Mouse (Mus musculus) urinary bladder, adult 2 months (tissue): ENCODE measurements around the gene Tmtc2. TPM values are rescaled to one million over a fixed set of nuclear protein-coding genes. Genes with fewer than 3 reads are reported as not detected.

ENCODE experiments used
- DNase-seq: peaks from one replicate; pipeline ENCODE4 v3.0.0; 2022; ENCODE audit warnings: low spot score
- polyA plus RNA-seq: library from polyadenylated mRNA; depleted of rRNA; stranded (reverse); fragments of >200 nt; gene quantifications from 2 replicates; pipeline ENCODE4 v1.2.3, GENCODE M21; 2012

Tmtc2 gene
- polyA plus RNA-seq, 1 experiment, result 5.4 TPM

GRCm38 (mm10) chr10:105544004-105545003 lies 29.9 kb downstream of the Tmtc2 start:
- no peak for DNase-seq

GRCm38 (mm10) chr10:105542081-105542480 lies 32.2 kb downstream of the Tmtc2 start:
- DNase-seq, result no peak

DNA sequence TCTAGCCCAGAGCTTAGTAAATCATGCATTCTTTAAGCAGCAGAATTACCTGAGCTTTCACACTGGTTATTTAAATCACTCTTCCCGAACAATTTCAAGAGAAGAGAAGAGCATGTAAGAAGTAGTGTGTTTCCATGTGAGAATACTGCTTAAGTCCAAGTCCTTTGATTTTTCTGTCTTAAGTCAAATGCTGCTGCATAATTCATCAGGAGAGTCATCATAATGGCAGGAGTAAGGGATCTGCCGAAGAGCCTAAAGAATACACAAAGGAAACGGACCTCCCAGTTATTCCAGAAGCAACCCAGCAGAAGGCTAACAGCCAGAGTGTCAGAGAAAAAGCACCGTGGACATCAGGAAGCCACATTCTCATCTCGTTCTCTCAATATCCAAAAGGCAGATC lies 34.6 kb downstream of the Tmtc2 start:
- no peak for DNase-seq

GRCm38 (mm10) chr10:105536910-105537309 lies 37.3 kb downstream of the Tmtc2 start:
- DNase-seq, result no peak

GRCm38 (mm10) chr10:105535848-105536247 lies 38.4 kb downstream of the Tmtc2 start:
- DNase-seq, result no peak

GRCm38 (mm10) chr10:105532747-105533146 lies 41.5 kb downstream of the Tmtc2 start:
- DNase-seq, result no peak

- DNase-seq, result no peak
Measured at GRCm38 (mm10) chr10:105532019-105532525, 42.2 kb downstream of the Tmtc2 start.

- DNase-seq, result no peak
Measured at GRCm38 (mm10) chr10:105531080-105531894, 43.0 kb downstream of the Tmtc2 start.

GRCm38 (mm10) chr10:105523405-105524088 lies 50.7 kb downstream of the Tmtc2 start:
- no peak for DNase-seq

- no peak for DNase-seq
Measured at GRCm38 (mm10) chr10:105522431-105522830, 51.8 kb downstream of the Tmtc2 start.

GRCm38 (mm10) chr10:105519154-105519806 lies 55.0 kb downstream of the Tmtc2 start:
- no peak for DNase-seq

GRCm38 (mm10) chr10:105518144-105518543 lies 56.1 kb downstream of the Tmtc2 start:
- DNase-seq, result no peak

DNA sequence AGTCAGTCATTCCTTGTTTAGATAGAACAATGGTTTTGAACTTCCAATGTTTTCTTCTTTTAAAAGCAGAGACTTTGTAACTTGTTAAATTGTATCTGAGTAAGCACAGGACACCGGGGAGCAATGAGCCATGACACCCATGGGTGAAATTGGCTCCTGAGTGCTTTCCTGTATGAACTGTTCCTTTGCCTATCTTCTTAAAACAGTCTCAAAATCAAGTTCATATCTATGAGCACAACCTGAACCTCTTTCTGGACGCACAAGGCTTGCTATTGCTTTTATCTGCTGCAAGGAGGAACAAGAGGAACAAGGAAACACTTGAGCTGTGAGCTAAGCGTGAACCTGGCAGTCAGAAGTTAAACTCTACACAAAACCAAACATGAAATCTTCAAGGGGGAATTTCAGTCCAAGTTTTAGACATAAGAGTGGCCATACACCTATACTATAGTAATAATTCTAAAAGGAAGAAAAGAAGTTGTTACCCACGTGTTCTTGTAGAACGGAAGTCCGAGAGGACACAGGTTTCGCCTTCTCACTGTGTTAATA lies 60.4 kb downstream of the Tmtc2 start:
- DNase-seq, result no peak

- no peak for DNase-seq
Measured at GRCm38 (mm10) chr10:105509896-105510272, 64.4 kb downstream of the Tmtc2 start.

DNA sequence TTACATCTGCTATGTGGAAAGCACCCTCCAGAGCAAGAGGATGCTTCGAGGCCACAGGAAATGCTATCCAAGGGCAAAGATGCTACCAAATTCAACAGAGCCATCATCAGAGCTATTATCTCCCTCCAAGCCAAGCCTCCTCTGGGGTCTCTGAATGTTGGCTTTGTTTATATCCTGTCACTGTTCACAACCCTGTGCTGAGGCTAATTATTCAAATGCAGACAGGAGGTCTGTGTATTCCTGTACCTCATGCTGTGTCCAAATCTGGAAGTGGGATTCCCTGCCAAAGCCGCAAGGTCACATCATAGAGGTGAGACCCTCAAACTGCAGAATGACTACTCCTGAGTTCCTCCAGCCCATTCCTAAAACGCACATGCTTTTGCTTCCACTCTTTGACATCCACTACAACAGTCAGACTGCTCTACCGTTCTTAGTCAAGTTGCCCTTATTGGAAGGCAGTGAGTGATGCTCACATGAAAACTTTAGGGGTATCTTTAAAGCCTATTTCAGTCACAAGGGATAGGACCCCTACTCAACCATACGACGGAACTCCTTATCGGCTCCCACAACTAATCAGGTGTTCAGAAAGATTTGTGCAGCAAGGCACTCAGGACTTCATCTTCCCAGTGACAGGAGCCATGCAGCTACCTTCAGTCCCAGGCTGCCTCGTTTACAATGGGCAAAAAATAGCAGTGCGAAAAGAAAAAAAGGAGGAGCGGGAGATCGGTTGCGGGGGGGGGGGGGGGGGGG lies 64.9 kb downstream of the Tmtc2 start:
- no peak for DNase-seq

DNA sequence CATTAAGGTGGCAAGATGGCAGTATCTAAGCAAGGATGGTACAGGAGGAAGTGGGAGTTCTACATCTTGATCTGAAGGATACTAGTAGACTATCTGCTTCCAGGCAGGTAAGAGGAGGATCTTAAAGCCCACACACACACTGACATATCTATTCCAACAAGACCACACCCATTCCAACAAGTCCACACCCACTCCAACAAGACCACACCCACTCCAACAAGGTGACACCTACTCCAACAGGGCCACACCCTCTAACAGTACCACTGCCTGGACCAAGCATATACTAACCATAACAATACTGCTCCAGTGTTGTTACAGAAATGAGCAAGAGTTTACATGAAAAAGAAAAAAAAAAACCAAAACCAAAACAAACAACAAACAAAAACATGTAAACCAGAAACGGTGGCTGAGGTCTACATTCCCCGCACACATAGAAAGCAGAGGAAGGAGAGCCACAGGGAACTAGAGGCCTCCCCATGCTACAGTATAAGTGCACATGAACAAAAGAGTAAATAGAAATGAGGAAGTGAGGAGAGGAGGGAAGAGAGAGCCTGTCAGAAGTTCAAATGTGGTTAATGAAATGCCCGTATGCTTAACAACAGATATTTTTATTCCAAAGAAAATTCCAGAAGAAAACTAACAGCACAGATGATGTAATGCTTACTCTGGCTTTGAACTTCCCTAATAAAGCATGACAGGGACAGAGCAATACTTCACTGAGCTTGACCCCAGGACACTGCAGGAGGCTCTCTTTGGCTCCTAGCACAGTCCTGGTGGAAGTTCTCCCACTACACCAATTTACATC lies 66.1 kb downstream of the Tmtc2 start:
- no peak for DNase-seq

DNA sequence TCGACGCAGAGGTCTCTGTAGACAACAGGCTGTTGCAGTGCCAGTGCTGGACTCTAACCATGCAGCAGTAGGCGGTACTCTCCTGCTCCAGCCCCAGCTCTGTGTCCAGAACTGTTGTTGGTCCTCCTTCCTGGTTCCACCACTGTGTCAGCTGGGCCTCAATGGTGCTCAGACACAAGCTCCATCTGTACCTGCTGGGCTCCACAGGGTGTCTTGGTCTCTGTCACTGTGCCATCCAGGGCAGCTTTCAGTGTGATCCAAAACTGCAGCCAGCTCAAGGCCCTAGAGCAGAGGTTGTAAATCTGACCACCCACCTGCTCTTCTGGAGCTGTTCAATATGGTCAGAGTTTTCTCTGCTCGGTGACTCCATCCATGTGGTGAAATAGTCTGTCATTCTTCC lies 68.2 kb downstream of the Tmtc2 start:
- no peak for DNase-seq

DNA sequence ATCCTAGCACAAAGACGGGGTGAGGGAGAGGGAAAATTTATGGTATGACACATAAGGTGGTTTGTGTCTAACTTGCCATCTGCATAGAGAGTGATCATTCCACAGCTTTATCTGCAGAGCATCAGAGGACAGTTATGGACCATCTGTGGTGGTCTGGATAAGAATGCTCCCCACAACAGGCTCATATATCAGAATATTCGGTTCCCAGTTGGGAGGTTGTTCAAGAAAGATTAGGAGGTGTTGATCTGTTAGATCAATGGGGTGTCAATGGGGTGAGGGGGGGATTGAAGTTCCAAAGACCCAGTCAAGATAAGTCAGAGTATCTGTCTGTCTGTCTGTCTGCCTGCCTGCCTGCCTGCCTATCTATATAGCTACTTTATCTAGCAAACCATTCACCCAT lies 69.8 kb downstream of the Tmtc2 start:
- no peak for DNase-seq

- DNase-seq, result no peak
Measured at GRCm38 (mm10) chr10:105501736-105502135, 72.5 kb downstream of the Tmtc2 start.
